Mouse (Mus musculus) heart, embryonic 16.5 days (tissue): ENCODE data around the gene Ak8. TPM values are rescaled to one million over a fixed set of nuclear protein-coding genes. Genes with fewer than 3 reads are reported as not detected.

Experiments
- ATAC-seq: fragments of 200-750 bp; cut with Nextera tagmentation; replicated peaks from 2 replicates; pipeline ENCODE4 v1.8.0; 2017; ENCODE audit warnings: moderate number of reproducible peaks; ENCODE audit not compliant: insufficient read depth, low FRiP score; ENCODE audit errors: extremely low read depth
- H3K27ac ChIP-seq: fragments of 300-500 bp; sonication (generic); 2 replicates; pipeline ENCODE4 v1.5.1; 2014; ENCODE audit warnings: mild to moderate bottlenecking, low read length, control low read depth, moderate library complexity
- H3K27me3 ChIP-seq: fragments of 300-500 bp; sonication (generic); 2 replicates; pipeline ENCODE4 v1.6.1; 2014; ENCODE audit warnings: low read length, mixed read lengths; ENCODE audit not compliant: control insufficient read depth, insufficient read depth
- H3K36me3 ChIP-seq: fragments of 300-500 bp; sonication (generic); 2 replicates; pipeline ENCODE4 v1.6.1; 2014; ENCODE audit not compliant: control insufficient read depth, insufficient read depth
- H3K4me1 ChIP-seq: fragments of 300-500 bp; sonication (generic); 2 replicates; pipeline ENCODE4 v1.6.1; 2014; ENCODE audit warnings: low read length, mixed read lengths; ENCODE audit not compliant: control insufficient read depth, insufficient read depth
- H3K4me2 ChIP-seq: fragments of 300-500 bp; sonication (generic); 2 replicates; pipeline ENCODE4 v1.6.1; 2014; ENCODE audit warnings: low read depth, mild to moderate bottlenecking, control low read depth, low read length
- H3K4me3 ChIP-seq: fragments of 300-500 bp; sonication (generic); 2 replicates; pipeline ENCODE4 v1.5.1; 2014; ENCODE audit warnings: mild to moderate bottlenecking, control low read depth, low read length
- H3K9ac ChIP-seq: fragments of 300-500 bp; sonication (generic); 2 replicates; pipeline ENCODE4 v1.6.1; 2014; ENCODE audit warnings: low read length, control low read depth
- H3K9me3 ChIP-seq: fragments of 300-500 bp; sonication (generic); replicated peaks from 2 replicates; pipeline ENCODE4 v1.6.1; 2016; ENCODE audit warnings: low read length; ENCODE audit not compliant: control insufficient read depth
- WGBS: fragments of 180-500 bp; shearing (Covaris S2); extraction: QIAGEN DNeasy Blood & Tissue Kit; methylation state at CpG from one replicate; pipeline ENCODE4 v1.1.7; 2014; 5-methylcytosine and 5-hydroxymethylcytosine counted together
- polyA plus RNA-seq: library from polyadenylated mRNA; unstranded; fragments of >200 nt; fragmentation: Nextera tagmentation; extraction: Ambion mirVana; gene quantifications from 2 replicates; pipeline ENCODE4 v1.2.1, GENCODE M21; 2015

Gene Ak8
- polyA plus RNA-seq, 1 experiment from 2014 or later, result 0.30 TPM

DNA sequence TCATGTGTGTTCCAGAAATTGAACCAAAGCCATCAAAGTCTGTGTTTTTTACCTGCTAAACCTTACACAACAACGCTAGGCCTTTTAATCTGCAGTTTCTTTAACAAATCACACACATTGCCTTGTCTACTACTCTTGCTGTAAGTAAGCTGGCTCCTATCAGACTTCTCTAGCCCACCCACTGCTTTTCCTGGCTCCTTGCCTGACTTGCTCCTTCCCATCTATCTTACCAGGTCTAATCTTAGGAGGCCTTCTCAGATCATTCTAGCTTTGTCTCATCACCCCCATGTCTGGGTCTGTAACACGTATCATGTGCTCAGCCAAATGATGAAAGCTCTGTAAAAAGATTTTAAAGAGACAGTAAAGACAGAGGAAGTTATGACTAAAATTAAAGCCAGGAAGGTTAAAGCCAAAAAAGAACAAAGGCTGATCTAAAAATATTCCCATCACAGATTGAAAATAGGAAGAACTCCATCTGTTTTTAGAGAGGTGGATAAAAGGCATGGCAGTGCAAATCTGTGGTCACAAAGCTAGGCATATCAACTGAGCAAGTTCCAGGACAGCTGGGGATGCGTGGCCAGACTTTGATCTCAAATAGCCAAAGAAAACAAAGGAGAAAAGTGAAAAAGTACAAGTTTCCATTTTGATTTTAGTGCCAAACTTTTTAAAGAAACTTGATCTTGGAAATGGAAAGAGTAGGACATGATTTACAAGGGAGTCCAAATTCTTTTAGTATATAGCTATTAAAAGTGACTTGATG, 136.4 kb downstream of the Ak8 start:
- H3K27me3 ChIP-seq, result no peaks in the 10 kb centered on the region
- peak overlapping the region; percentile 20 for H3K27ac ChIP-seq
- no peak overlapping the region; the same call in 1 of the 2 replicates for H3K4me2 ChIP-seq
- 0 out of 2 replicates have a peak overlapping the region, but pooled peaks have one; percentile 9 for H3K9ac ChIP-seq
- no peak for ATAC-seq
- H3K4me3 ChIP-seq, result no peak overlapping the region
- peaks cover 27% of the 10 kb centered on the region for H3K36me3 ChIP-seq
- no peaks in the 10 kb centered on the region for H3K9me3 ChIP-seq
- 36% methylated on average over 3 of the region's 3 CpGs for WGBS
- peaks cover 35% of the 10 kb centered on the region for H3K4me1 ChIP-seq

DNA sequence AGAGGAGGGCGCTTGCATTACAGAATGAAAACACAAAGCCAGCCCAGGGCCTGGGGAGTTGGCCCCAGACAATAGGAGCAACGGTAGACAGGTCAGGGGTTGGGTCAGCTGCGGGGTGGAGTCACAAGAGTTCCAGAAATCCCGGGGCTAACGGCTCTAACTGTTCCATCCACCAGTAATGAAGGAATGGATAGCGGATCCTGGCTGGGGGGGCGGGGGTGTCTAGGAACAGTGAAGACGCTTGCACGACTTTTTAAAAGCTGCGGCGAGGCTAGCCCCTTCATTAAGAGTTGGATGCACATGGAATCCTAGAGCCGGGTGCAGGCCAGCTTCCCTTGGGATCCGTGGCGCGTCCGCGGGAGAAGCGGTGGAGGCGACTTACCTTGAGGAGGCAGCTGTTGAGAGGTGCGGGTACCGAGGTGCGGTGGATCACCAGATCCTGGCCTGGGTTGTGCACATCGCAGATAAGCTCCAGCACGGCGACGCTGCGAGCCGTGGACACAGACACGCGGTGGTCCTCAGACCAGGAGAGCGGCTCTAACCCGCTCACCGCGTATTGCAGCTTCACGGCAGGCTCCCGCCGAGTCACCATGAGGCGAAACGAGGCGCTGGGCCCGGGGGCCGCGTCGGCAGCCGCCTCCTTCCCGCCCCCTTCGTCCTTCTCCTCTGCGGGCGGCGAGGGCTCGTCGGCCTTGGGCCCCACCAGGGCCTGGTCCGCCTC, 139.7 kb downstream of the Ak8 start:
- Histone ChIP-seq H3K27ac (peak overlapping the region; percentile 90), H3K36me3 (peaks cover 5% of the 10 kb centered on the region), H3K4me3 (peak overlapping the region; percentile 84), H3K4me2 (peak overlapping the region; percentile 83), H3K9ac (peak overlapping the region; percentile 93), H3K9me3 (no peaks in the 10 kb centered on the region), H3K27me3 (no peaks in the 10 kb centered on the region), H3K4me1 (peaks cover 41% of the 10 kb centered on the region)
- whole genome bisulfite sequencing, result under 1% methylated on average over 53 of the region's 53 CpGs
- no peak; the same call in 1 of the 2 replicates for ATAC-seq

DNA sequence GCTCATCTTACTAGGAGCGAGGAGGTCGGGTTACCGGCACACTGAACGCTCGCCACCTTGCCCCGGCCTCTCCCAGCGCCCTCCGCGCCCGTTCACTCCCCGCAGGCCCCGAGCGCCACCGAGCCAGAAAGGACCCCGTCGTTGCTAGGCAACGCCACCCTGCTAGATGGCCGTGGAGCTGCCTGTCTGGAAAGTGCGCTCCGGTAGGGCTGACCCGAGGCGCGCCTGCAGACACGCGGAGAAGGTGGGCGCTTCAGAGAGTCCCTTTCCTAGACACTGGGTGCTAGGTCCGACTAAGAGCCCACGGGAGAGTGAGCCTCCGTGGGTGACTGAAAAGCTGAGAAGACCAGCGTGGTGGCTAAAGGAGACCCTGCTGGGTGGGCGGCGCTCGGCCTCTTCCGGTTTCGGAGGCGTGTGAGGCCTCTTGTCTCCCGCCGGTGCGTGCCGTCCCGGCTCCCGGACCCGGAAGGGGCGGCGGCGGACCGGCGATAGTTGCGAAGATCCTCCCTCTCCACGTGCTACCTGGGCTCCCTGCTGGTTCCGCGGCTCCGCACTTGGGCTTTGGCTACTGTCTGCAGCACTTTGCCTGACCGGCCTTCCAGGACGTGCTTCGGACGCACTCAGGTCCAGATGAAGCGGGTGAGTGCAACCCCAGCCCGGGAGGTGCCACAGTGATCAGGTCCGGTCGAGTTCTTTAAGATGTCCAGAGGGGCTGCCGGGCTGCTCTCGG, 140.4 kb downstream of the Ak8 start, which contains the start of the genes Gtf3c4 and Ddx31:
Gene Gtf3c4, minus strand, starts transcription at position 139 of the 730 bp plus-strand sequence.
Gene Ddx31, plus strand, starts transcription at position 185 of the 730 bp plus-strand sequence.
- Histone ChIP-seq H3K4me3 (peak within 1 kb of the TSS; percentile 84), H3K9ac (peak within 1 kb of the TSS; percentile 93), H3K36me3 (peaks cover 2% of the 10 kb centered on the region), H3K4me2 (peak within 1 kb of the TSS; percentile 91), H3K27me3 (no peaks in the 10 kb centered on the region), H3K9me3 (no peaks in the 10 kb centered on the region), H3K27ac (peak within 1 kb of the TSS; percentile 90), H3K4me1 (peaks cover 41% of the 10 kb centered on the region)
- peak; percentile 93 for ATAC-seq
- WGBS, result under 1% methylated on average over 53 of the region's 63 CpGs

DNA sequence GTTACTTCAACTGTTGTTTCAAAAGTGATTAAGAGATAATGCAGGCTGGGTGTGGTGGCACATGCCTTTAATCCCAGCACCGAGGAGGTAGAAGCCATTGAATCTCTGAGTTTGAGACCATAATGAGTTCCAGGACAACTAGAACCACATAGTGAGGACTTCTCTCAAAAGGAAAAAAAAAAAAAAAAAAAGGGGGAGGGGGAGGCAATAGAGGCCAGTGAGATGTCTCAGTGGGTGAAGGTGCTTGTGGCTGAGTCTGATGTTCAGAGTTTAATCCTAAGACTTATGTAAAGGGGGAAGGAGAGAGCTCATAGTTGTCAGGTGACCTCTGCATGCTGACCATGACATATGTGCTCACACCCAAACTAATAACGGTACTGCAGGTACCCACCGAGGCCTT, 142.1 kb downstream of the Ak8 start:
- no peaks in the 10 kb centered on the region for H3K9me3 ChIP-seq
- H3K36me3 ChIP-seq, result peaks cover 2% of the 10 kb centered on the region
- H3K4me1 ChIP-seq, result peaks cover 29% of the 10 kb centered on the region
- peak overlapping the region; percentile 91 for H3K4me2 ChIP-seq
- WGBS, result 66% methylated on average over 3 of the region's 3 CpGs
- no peak overlapping the region for H3K27ac ChIP-seq
- no peak for ATAC-seq
- no peak overlapping the region for H3K4me3 ChIP-seq
- no peak overlapping the region for H3K9ac ChIP-seq
- H3K27me3 ChIP-seq, result no peaks in the 10 kb centered on the region

DNA sequence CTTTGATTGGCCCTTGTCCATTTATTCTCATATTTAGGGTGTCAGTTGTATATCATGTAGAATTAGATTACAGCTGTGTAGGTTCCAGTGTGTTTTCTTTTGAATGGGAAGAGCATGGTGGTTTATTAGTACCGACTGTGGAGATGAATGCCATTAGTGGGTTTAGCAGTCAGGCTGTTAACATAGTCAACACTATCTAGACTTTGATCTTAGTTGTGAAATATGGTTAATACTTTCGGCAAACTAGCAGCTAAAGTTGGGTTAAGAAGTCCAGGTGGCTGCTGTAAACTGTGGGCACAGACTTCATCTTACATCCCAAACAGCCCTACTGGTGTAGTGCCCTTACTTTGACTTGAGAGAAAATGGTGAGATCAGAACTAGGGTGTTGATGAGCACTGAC, 148.9 kb downstream of the Ak8 start:
- Histone ChIP-seq H3K9ac (no peak overlapping the region), H3K4me3 (no peak overlapping the region), H3K27me3 (no peaks in the 10 kb centered on the region), H3K36me3 (peaks cover 21% of the 10 kb centered on the region), H3K27ac (no peak overlapping the region), H3K4me2 (no peak overlapping the region), H3K9me3 (no peaks in the 10 kb centered on the region), H3K4me1 (no peaks in the 10 kb centered on the region)
- ATAC-seq, result no peak
- WGBS, result 86% methylated on average over 2 of the region's 2 CpGs

DNA sequence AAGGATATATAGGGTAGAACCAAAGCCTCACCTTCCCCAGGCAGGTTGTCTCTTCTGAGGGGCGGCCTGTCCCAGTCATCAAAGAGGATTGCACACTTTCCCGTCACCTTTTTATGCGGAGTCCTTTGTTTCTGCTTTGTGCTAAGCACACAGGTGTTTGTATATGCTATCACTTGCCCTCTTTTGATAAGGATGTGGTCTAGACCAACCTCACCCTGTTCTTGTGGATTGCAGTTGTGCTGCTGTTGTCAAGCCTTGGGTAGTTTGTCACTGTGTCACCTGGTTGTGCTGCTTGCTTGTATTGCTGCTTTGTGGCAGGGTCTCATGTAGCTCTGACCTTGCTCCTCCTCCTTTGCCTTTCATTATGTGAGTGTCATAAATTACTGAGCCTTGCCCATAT, 152.6 kb downstream of the Ak8 start:
- no peak overlapping the region for H3K4me3 ChIP-seq
- WGBS, result 87% methylated on average over 3 of the region's 3 CpGs
- no peak overlapping the region for H3K9ac ChIP-seq
- ATAC-seq, result no peak
- no peaks in the 10 kb centered on the region for H3K9me3 ChIP-seq
- H3K4me2 ChIP-seq, result no peak overlapping the region
- no peak overlapping the region for H3K27ac ChIP-seq
- H3K27me3 ChIP-seq, result no peaks in the 10 kb centered on the region
- H3K4me1 ChIP-seq, result no peaks in the 10 kb centered on the region
- peaks cover 23% of the 10 kb centered on the region for H3K36me3 ChIP-seq

DNA sequence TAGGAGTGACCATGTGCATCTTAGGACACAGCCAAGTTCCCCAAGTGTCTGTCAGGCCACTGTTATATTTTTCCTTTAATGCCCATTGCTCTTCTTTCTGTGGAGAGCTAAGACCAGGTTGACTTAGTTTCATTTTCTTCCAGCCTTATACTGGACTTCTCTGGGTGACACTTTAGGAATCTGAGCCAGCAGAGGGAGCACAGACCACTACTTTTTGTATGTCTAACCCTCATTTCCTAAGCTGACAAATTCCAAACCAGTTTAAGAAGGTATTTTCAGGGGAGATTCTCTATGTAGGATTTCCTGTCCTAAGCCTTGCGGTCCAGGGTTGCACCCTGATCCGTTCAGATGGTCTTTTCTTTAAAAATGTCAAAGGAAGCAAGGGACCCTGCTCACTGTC, 155.8 kb downstream of the Ak8 start:
- 90% methylated on average over 2 of the region's 2 CpGs for WGBS
- H3K9me3 ChIP-seq, result no peaks in the 10 kb centered on the region
- no peak for ATAC-seq
- no peaks in the 10 kb centered on the region for H3K27me3 ChIP-seq
- no peak overlapping the region for H3K27ac ChIP-seq
- no peak overlapping the region for H3K4me3 ChIP-seq
- no peak overlapping the region for H3K9ac ChIP-seq
- H3K4me2 ChIP-seq, result no peak overlapping the region
- peaks cover 7% of the 10 kb centered on the region; the same call in 1 of the 2 replicates for H3K36me3 ChIP-seq
- no peaks in the 10 kb centered on the region for H3K4me1 ChIP-seq

DNA sequence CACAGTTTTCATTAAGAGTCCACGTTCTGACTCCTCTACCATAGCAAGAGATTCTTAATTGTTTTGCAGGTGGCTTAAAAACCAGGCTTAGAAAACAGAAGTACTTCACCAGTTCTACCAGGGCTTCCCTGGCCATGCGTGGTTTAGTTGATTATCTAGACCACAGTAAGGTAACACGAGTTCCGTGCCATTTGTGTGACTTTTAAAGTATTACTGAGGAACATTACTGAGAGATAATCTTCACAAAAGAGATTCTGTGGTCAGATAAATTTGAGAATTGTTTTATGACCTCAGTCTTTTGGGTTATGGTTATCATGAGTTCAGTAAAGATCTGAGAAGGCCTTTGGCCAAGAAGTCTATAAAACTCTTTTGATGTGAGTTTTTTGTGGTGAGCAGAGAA, 159.3 kb downstream of the Ak8 start:
- Histone ChIP-seq H3K27me3 (no peaks in the 10 kb centered on the region), H3K4me3 (no peak overlapping the region), H3K4me1 (no peaks in the 10 kb centered on the region), H3K27ac (no peak overlapping the region), H3K9me3 (no peaks in the 10 kb centered on the region), H3K9ac (no peak overlapping the region), H3K36me3 (peaks cover 17% of the 10 kb centered on the region), H3K4me2 (no peak overlapping the region)
- no peak for ATAC-seq
- 87% methylated on average over 4 of the region's 4 CpGs for WGBS
